Mouse (Mus musculus) forebrain, embryonic 12.5 days (tissue): ENCODE measurements at regions not wholly inside any gene's neighbourhood (a gene's known extent, or its start where the extent isn't known, plus 50 kb on each side); places are given as distances from the start of the nearest gene placed in this dataset.

Experiments
- ATAC-seq: fragments of 200-750 bp; cut with Nextera tagmentation; 2 replicates; pipeline ENCODE4 v1.8.0; 2017; ENCODE audit warnings: moderate TSS enrichment; ENCODE audit not compliant: low FRiP score
- H3K27ac ChIP-seq: fragments of 300-500 bp; sonication (generic); 2 replicates; pipeline ENCODE4 v1.5.1; 2016; ENCODE audit warnings: mild to moderate bottlenecking
- H3K27me3 ChIP-seq: fragments of 300-500 bp; sonication (generic); 2 replicates; pipeline ENCODE4 v1.6.1; 2016; ENCODE audit warnings: mild to moderate bottlenecking
- H3K36me3 ChIP-seq: fragments of 300-500 bp; sonication (generic); replicated peaks from 2 replicates; pipeline ENCODE4 v1.6.1; 2016; ENCODE audit warnings: mild to moderate bottlenecking
- H3K4me1 ChIP-seq: fragments of 300-500 bp; sonication (generic); 2 replicates; pipeline ENCODE4 v1.6.1; 2016
- H3K4me2 ChIP-seq: fragments of 300-500 bp; sonication (generic); 2 replicates; pipeline ENCODE4 v1.6.1; 2016; ENCODE audit warnings: mild to moderate bottlenecking, moderate library complexity
- H3K4me3 ChIP-seq: fragments of 300-500 bp; sonication (generic); replicated peaks from 2 replicates; pipeline ENCODE4 v1.5.1; 2016; ENCODE audit warnings: mild to moderate bottlenecking
- H3K9ac ChIP-seq: fragments of 300-500 bp; sonication (generic); 2 replicates; pipeline ENCODE4 v1.6.1; 2016; ENCODE audit warnings: mild to moderate bottlenecking
- H3K9me3 ChIP-seq: fragments of 300-500 bp; sonication (generic); 2 replicates; pipeline ENCODE4 v1.6.1; 2016
- WGBS: fragments of 180-500 bp; shearing (Covaris S2); methylation state at CpG from one replicate; pipeline ENCODE4 v1.1.7; 2016; 5-methylcytosine and 5-hydroxymethylcytosine counted together

DNA sequence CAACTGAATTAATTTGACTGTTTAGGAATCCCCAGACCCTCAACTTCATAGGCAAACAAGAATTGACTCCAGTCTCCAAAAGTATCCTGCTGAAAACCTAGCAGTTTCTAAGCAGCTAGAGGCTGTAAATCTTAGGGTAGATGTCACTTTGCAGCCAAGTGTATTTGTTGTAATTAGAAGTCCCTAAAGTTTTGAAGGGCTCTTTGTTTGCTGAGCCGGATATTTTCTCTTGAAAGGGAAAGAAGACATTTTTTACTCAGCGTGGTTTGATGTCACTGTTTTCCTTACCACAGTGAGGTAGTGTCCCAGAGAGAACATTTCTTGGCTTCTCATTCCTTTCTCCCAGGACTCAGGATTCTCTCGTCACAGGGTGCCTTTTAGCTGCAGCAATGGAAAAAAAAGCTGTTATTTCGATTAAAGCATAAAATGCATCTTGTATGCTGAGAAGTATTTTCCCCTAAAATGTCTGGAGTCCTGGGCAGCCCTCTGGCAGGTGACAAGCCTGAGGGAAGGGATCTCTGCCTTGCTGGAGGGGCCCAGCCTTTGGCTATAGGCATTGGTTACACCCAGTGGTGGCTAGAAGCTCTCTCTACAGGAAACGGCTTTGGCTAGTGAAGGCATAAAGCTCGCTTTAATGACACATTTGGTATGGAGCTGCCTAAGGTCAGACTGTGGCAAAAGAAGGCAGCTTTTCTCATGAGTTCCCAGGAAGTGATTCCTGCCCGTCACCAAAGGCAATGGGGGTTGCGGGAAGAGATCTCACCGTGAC, 74.1 kb upstream of the Clnk start:
- no peaks in the 10 kb centered on the region for H3K9me3 ChIP-seq
- no peaks in the 10 kb centered on the region for H3K27me3 ChIP-seq
- ATAC-seq = no peak
- no peaks in the 10 kb centered on the region for H3K36me3 ChIP-seq
- H3K9ac ChIP-seq = no peak overlapping the region
- no peaks in the 10 kb centered on the region for H3K4me1 ChIP-seq
- H3K4me2 ChIP-seq = no peak overlapping the region
- no peak overlapping the region for H3K4me3 ChIP-seq
- WGBS = 73% methylated on average over 9 of the region's 9 CpGs
- no peak overlapping the region for H3K27ac ChIP-seq

DNA sequence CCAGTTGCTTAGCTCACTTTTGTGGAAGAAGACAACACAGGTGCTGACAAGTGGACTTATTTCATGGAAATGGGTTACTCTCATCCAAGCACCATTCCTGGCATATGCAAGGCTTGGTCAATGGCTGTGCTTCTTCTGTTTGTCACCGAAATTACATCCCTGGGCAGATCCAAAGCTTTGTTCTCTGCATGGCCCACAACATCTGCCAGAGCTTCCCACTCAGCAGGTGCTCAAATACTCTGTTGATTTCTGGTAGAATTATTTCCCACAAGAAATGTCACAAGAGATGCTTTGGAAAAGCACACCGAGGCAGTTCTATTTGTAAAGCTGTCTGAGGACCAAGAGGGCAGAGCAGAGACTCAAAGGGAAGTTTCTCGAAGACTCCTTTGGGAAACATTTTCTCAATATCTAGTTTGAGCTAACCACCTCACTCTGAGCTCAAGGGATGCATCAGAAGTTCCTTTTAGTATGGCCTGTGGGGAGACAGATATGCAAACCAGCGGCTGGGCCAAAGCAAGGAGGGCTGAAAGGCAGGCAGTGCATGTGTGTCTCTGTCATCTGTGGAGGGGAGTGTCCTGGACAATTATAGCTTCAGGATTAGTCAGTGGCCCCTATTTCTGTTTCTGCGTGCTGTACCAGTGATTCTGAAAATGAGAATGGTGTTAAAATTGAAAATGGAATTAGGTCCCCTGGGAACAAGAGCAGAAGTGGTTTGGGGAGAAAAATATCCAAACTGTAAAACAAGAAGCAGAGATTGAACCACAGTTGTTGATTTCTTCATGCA, 69.5 kb upstream of the Clnk start:
- Histone ChIP-seq H3K4me2 (no peak overlapping the region), H3K36me3 (no peaks in the 10 kb centered on the region), H3K27me3 (no peaks in the 10 kb centered on the region), H3K4me3 (no peak overlapping the region), H3K9ac (no peak overlapping the region), H3K4me1 (no peaks in the 10 kb centered on the region), H3K9me3 (no peaks in the 10 kb centered on the region), H3K27ac (no peak overlapping the region)
- ATAC-seq = no peak
- WGBS = 83% methylated on average over 5 of the region's 5 CpGs

DNA sequence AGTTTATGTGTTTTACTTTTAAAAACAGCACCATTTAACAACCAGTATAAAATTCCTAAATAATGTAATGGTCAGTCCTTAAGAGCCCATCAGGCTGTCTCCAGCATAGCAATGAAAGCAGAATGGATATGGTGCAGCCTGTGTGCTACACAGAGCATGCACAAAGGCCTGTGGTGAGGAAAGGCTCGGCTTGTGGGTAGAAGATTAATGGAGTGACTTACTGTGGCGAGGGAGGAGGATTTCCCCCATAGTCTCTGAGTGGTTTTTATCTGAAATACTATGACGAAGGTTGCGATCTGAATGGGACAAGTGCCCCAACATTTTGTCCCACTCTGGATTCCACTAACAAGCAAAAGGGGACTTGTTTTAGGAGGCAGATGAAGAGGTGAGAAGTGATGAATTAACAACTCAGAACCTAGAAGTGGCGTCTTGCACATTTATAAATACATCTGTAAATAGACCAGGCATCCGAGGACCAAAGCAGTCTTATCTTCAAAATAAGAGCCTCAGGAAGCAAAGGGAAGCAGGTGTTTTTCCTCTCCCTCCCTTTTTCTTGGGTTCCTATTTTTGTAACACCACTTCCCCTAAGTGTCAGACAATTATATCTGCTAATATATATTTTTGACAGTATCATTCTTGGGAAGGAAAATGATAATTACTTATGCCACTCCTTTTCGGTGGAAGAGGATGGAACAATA, 55.9 kb upstream of the Clnk start:
- ATAC-seq = no peak
- H3K4me2 ChIP-seq = no peak overlapping the region
- no peak overlapping the region for H3K9ac ChIP-seq
- H3K27me3 ChIP-seq = no peaks in the 10 kb centered on the region
- 73% methylated on average over 7 of the region's 7 CpGs for WGBS
- H3K27ac ChIP-seq = no peak overlapping the region
- no peak overlapping the region for H3K4me3 ChIP-seq
- H3K4me1 ChIP-seq = no peaks in the 10 kb centered on the region
- no peaks in the 10 kb centered on the region for H3K36me3 ChIP-seq
- H3K9me3 ChIP-seq = no peaks in the 10 kb centered on the region

DNA sequence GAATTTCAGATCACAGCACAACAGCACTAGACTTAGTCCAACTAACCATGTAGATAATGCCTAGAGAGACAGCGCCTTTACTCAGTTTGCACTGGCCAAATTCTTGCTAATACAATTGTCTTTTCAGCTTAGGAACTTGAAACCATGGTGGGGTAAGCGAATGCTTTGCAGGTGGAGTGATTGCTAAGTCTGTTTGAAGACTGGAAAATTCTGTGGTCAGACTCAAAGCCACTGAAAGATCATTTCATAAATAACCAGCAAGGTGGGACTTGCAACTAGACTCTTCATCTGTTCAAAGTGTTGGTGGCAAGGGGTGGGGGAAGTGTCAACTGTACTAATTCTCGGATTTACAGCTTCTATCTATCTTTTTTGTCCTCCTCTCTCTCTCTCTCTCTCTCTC, 50.4 kb upstream of the Clnk start:
- Histone ChIP-seq H3K27me3 (no peaks in the 10 kb centered on the region), H3K36me3 (no peaks in the 10 kb centered on the region), H3K9me3 (no peaks in the 10 kb centered on the region), H3K27ac (no peak overlapping the region), H3K4me3 (no peak overlapping the region), H3K4me2 (no peak overlapping the region), H3K4me1 (no peaks in the 10 kb centered on the region), H3K9ac (no peak overlapping the region)
- no peak for ATAC-seq
- 83% methylated on average over 3 of the region's 3 CpGs for WGBS
